Mouse (Mus musculus): ENCODE data around the gene Mindy4.

The Mindy4 gene

DNA sequence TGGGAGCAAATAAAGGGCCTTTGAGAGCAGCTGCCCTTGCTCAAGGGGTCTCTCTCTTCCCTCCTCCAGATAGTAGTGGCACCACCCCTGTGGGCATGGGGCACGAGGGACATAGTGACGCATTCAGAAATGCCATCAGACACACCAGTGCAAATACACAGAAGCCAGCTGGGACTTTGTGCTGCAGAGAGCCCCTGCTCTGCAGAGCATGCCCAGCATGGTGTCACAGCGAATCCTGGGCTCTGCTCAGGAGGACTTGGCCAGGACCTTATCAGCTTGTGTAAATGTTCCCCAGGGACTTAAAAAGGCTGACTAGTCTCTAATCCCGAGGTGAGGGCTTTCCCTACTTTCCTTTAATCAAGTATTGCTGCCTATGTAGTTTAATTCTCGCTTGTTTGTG lies 138.5 kb downstream of the Mindy4 start:
- DNase-seq (ENCODE audit: low spot score), result peak; percentile 62

DNA sequence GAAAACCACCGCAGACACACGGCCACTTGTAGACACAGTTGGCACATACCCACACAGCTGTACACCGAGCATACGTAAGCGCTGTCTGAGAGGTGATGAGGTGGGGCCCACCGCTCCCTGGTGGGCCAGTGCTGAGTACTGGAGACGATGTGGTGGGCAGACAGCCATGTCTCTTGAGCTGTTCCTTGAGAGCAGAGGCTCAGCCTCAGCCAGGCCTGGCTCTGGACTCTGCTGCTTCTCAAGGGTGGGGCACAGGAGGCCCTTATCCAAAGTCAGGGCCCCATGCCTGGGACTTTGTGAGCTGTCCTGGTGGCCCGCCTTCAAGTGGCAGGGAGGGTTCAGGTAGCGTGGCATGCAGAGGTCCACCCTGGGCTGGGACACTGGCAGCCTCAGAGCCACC lies 139.1 kb downstream of the Mindy4 start:
- DNase-seq (ENCODE audit: low spot score), result peak; percentile 48

GRCm38 (mm10) chr6:55343446-55343845 lies 140.3 kb downstream of the Mindy4 start:
- no peak for DNase-seq (ENCODE audit: low spot score)

- no peak for DNase-seq (ENCODE audit: low spot score)
These were observed 141.3 kb downstream of the Mindy4 start for GRCm38 (mm10) chr6:55344291-55345016.

- DNase-seq (ENCODE audit: low spot score), result no peak
These were observed 142.1 kb downstream of the Mindy4 start for GRCm38 (mm10) chr6:55345264-55345663.

DNA sequence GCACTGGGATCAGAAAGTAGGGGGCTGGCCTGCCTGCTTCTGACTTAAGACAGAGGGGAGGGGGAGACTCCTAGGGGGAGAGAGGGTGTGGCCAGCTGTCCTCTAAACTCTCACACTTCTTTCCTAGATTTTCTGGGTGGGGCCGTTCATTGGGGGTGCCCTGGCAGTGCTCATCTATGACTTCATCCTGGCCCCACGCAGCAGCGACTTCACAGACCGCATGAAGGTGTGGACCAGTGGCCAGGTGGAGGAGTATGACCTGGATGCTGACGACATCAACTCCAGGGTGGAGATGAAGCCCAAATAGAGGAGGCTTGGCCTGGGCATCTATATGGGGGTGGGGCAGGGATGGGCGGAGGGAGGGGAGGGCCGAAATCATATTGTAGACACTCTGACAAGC lies 143.3 kb downstream of the Mindy4 start:
- DNase-seq (ENCODE audit: low spot score), result no peak

GRCm38 (mm10) chr6:55347711-55348571 lies 144.8 kb downstream of the Mindy4 start:
- no peak for DNase-seq (ENCODE audit: low spot score)

DNA sequence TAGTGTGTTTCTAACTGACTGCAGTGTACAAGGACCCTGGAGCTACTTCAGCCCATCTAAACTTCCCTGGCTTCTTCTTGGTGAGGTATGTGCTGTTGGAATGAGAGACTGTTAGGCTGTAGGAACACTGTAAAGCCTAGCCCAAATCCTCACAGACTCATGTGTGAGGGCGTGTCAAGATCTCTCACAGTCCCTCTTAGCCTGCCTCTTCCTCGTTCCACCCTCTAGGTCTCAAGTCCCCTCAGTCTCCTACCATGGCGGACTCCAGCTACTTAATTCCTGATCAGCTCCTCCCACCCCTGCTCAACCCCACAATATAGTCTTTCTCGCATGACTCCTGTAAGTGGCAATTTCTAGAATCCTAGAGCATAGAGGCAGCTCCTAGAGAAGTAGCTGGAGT lies 146.0 kb downstream of the Mindy4 start:
- no peak for DNase-seq (ENCODE audit: low spot score)

- no peak for DNase-seq (ENCODE audit: low spot score)
These were observed 147.3 kb downstream of the Mindy4 start for GRCm38 (mm10) chr6:55350383-55350952.

- no peak for DNase-seq (ENCODE audit: low spot score)
These were observed 148.5 kb downstream of the Mindy4 start for GRCm38 (mm10) chr6:55351712-55352111.

- no peak for DNase-seq (ENCODE audit: low spot score)
These were observed 150.7 kb downstream of the Mindy4 start for GRCm38 (mm10) chr6:55353711-55354445.

GRCm38 (mm10) chr6:55354456-55355117 lies 151.4 kb downstream of the Mindy4 start:
- no peak for DNase-seq (ENCODE audit: low spot score)

- no peak for DNase-seq (ENCODE audit: low spot score)
These were observed 152.4 kb downstream of the Mindy4 start for GRCm38 (mm10) chr6:55355575-55355974.

GRCm38 (mm10) chr6:55356017-55356703 lies 153.0 kb downstream of the Mindy4 start:
- DNase-seq (ENCODE audit: low spot score), result no peak

- DNase-seq (ENCODE audit: low spot score), result no peak
These were observed 153.9 kb downstream of the Mindy4 start for GRCm38 (mm10) chr6:55356976-55357635.

DNA sequence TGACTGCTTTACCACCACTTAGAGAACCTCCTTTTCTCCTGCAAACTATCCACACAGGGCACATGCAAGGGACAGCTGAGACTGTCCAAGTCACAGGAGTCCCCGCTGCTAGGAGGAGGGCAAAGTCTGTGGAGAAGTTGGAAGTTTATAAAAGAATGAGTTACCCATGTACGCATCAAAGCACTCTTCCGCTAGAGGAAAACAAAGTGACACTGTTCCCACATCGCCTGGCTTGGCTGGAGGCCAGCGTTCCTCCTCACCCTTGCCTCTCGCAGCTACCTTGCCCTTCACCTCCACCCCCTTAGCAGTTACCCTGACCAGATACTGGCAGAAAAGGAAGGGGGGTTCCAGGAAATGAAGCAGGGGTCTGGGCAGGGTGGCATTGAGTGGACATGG lies 154.5 kb downstream of the Mindy4 start:
- DNase-seq (ENCODE audit: low spot score), result no peak

DNA sequence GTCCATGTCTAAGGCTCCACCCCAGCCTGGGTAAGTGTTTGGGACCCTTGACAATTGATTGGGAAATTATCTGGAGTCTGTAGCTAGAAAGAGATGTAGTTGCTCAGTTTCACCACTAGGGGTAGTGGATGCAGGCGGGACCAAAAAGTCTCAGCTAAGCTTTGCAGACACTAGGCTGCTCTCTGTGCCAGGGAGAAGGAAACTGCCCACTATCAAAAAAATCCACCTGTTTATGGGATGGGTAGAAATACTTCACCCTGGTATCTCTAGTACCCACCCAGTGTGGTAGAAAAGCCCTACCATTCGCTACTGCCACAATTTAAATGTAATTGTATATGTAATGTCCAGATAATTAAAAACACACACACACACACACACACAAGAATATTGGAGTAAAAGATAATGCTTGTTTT lies 155.6 kb downstream of the Mindy4 start:
- no peak for DNase-seq (ENCODE audit: low spot score)

- DNase-seq (ENCODE audit: low spot score), result no peak
These were observed 159.5 kb downstream of the Mindy4 start for GRCm38 (mm10) chr6:55362663-55363062.

- no peak for DNase-seq (ENCODE audit: low spot score)
These were observed 163.9 kb downstream of the Mindy4 start for GRCm38 (mm10) chr6:55367126-55367525.

Data from lung, postnatal 25 days (tissue).